Mouse (Mus musculus): Measurements from ENCODE around the gene Cd40.

DNA sequence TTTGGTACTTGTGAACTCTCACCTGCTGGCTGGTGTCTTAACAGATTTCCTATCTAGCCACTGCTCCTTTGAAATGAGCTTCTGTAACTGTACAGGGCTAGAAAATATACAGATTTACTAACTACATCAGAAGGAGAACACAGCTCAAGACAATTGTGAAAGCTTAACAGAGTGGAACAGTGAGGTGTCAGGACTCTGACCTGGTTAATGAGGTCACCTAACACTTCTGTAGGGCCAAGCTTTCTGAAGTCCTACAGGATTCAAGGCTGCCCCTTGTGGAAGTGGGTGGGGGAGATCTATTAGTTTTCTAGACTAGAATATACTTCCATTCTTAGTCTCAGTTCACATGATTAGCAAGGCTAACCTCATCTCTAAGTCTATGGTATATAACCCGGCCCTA lies 47.4 kb upstream of the Cd40 start:
- TF ChIP-seq POLR2A (IDR thresholded peaks at IDR 0.05; ENCODE audit: control insufficient read depth, extremely low read depth, insufficient read depth, low read length, poor library complexity) (no peak), CTCF (IDR thresholded peaks at IDR 0.05; ENCODE audit: borderline replicate concordance, control insufficient read depth, extremely low read depth, insufficient read depth, low read length, poor library complexity) (no peak)

Data from thymus, adult 2 months (tissue).